In the genomic region with DNA sequence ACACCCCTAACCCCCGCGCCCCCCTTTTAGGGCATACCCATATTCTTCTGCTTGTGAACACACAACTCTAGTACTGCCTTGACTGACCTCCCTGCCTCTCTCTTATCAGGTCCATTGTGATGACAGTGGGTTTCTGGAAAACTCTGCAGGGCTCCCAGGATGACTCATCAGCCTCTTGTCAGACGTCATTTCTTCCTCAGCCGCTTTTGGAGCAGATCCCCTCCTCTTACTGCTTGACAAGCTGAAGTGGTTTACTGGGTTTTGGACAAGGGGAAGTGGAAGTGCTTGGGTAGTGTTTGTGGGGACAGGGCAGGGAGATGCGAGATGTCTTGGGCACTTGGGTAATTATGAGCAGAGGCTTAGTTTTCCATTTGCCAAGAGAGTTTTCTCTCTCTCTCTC, we compare ENCODE assay signal across 9 mouse cellular contexts.
DNase-seq lines count a peak whose midpoint lies in the region; ATAC-seq and TF ChIP-seq lines count a peak whose summit lies in the region.
"Had no signal": no experiment of that assay in that cellular context is flagged by ENCODE, and none has a peak within 500 bp of the region (broad histone marks: within the 10 kb centered on the region; RNA-seq: fewer than 3 reads in every experiment).

No protein-coding gene starts in this region.

- intact Hi-C loops in gastrocnemius, postnatal 36 days (cut with DNase I), result no loop called here

- H3K4me2 ChIP-seq in heart, postnatal 0 days (ENCODE audit: low read depth, low read length), result no peak overlapping the region
- H3K4me2 ChIP-seq in forebrain, embryonic 16.5 days (ENCODE audit: low read length), result no peak overlapping the region

- no peaks in the 10 kb centered on the region for H3K9me3 ChIP-seq in heart, postnatal 0 days (replicated peaks; ENCODE audit: control insufficient read depth, low read length)
- no peaks in the 10 kb centered on the region for H3K9me3 ChIP-seq in forebrain, embryonic 16.5 days (ENCODE audit: control insufficient read depth, low read length)

- no peak for TF ChIP-seq EP300 in heart, postnatal 0 days (IDR thresholded peaks at IDR 0.05; ENCODE audit: low read depth)

- ATAC-seq in heart, postnatal 0 days (ENCODE audit: insufficient read depth, low read depth), result peak; percentile 79
- ATAC-seq in megakaryocyte, adult 5-6 weeks (ENCODE audit: poor library complexity, severe bottlenecking), result peak; percentile 95
- ATAC-seq in activated CD4-positive, CD25-positive, alpha-beta regulatory T cell, adult 4 months, result no peak
- no peak for ATAC-seq in forebrain, embryonic 16.5 days
- no peak for ATAC-seq in cerebellum, adult (ENCODE audit: insufficient number of reproducible peaks, low FRiP score, low TSS enrichment)

- no peaks in the 10 kb centered on the region for H3K36me3 ChIP-seq in heart, postnatal 0 days (replicated peaks; ENCODE audit: control insufficient read depth, insufficient read depth, low read length)
- no peaks in the 10 kb centered on the region for H3K36me3 ChIP-seq in forebrain, embryonic 16.5 days (ENCODE audit: control insufficient read depth, insufficient read depth)

- no peak overlapping the region for H3K9ac ChIP-seq in heart, postnatal 0 days (replicated peaks; ENCODE audit: low read depth, low read length)
- H3K9ac ChIP-seq in forebrain, embryonic 16.5 days (replicated peaks; ENCODE audit: low read depth, low read length), result no peak overlapping the region

- H3K4me3 ChIP-seq in heart, postnatal 0 days (ENCODE audit: low read depth, low read length), result no peak overlapping the region
- no peak overlapping the region for H3K4me3 ChIP-seq in forebrain, embryonic 16.5 days (replicated peaks; ENCODE audit: low read length)

- H3K27ac ChIP-seq in heart, postnatal 0 days (ENCODE audit: low read depth), result peak overlapping the region; percentile 53
- H3K27ac ChIP-seq in forebrain, embryonic 16.5 days (ENCODE audit: low read length), result no peak overlapping the region

- no peak for TF ChIP-seq CTCF in heart, postnatal 0 days (IDR thresholded peaks at IDR 0.05; ENCODE audit: low read depth)

- no peaks in the 10 kb centered on the region for H3K27me3 ChIP-seq in heart, postnatal 0 days (ENCODE audit: control insufficient read depth, insufficient read depth, low read length)
- H3K27me3 ChIP-seq in forebrain, embryonic 16.5 days (replicated peaks; ENCODE audit: control insufficient read depth, insufficient read depth, low read length), result no peaks in the 10 kb centered on the region

- 27% methylated on average over 5 of the region's 5 CpGs for WGBS in heart, postnatal 0 days
- 79% methylated on average over 5 of the region's 5 CpGs for WGBS in forebrain, embryonic 16.5 days

- peaks cover 12% of the 10 kb centered on the region for H3K4me1 ChIP-seq in heart, postnatal 0 days (ENCODE audit: control insufficient read depth, insufficient read depth)
- H3K4me1 ChIP-seq in forebrain, embryonic 16.5 days (replicated peaks; ENCODE audit: control insufficient read depth, insufficient read depth, low read length), result no peaks in the 10 kb centered on the region

- peak; percentile 8 for DNase-seq in gastrocnemius, postnatal 25 days
- DNase-seq in gastrocnemius, postnatal 36 days, result no peak
- DNase-seq in adrenal gland, postnatal 36 days, result peak; percentile 51 to 52
- peak; percentile 84 for DNase-seq in heart, postnatal 0 days (ENCODE audit: low spot score)
- DNase-seq: midbrain, embryonic 14.5 days had no signal

Comparison
In these comparisons a context has a peak if more than half of its experiments do, and no peak if none do; other contexts are left out.
1. DNase-seq: peak in gastrocnemius, postnatal 25 days (single experiment), adrenal gland, postnatal 36 days (2 of 2) and heart, postnatal 0 days (single experiment); none in gastrocnemius, postnatal 36 days (0 of 2).
2. ATAC-seq: peak in heart, postnatal 0 days (single experiment) and megakaryocyte, adult 5-6 weeks (single experiment); none in activated CD4-positive, CD25-positive, alpha-beta regulatory T cell, adult 4 months (single experiment), forebrain, embryonic 16.5 days (single experiment) and cerebellum, adult (single experiment).